Mouse (Mus musculus) midbrain, embryonic 13.5 days (tissue): ENCODE data around the gene Col5a1. TPM values are rescaled to one million over a fixed set of nuclear protein-coding genes. Genes with fewer than 3 reads are reported as not detected.

Source experiments
- ATAC-seq: fragments of 200-750 bp; cut with Nextera tagmentation; 2 replicates; pipeline ENCODE4 v1.8.0; 2017; ENCODE audit warnings: mild to moderate bottlenecking, moderate TSS enrichment, moderate library complexity
- H3K27ac ChIP-seq: fragments of 300-500 bp; sonication (generic); 2 replicates; pipeline ENCODE4 v1.5.1; 2015; ENCODE audit warnings: inconsistent platforms, mild to moderate bottlenecking, moderate library complexity
- H3K27me3 ChIP-seq: fragments of 300-500 bp; sonication (generic); 2 replicates; pipeline ENCODE4 v1.6.1; 2015; ENCODE audit warnings: mild to moderate bottlenecking, inconsistent platforms
- H3K36me3 ChIP-seq: fragments of 300-500 bp; sonication (generic); 2 replicates; pipeline ENCODE4 v1.6.1; 2015; ENCODE audit warnings: mild to moderate bottlenecking, inconsistent platforms
- H3K4me1 ChIP-seq: fragments of 300-500 bp; sonication (generic); replicated peaks from 2 replicates; pipeline ENCODE4 v1.6.1; 2015; ENCODE audit warnings: inconsistent platforms
- H3K4me2 ChIP-seq: fragments of 300-500 bp; sonication (generic); replicated peaks from 2 replicates; pipeline ENCODE4 v1.6.1; 2015; ENCODE audit warnings: moderate library complexity, mild to moderate bottlenecking, inconsistent platforms
- H3K4me3 ChIP-seq: fragments of 300-500 bp; sonication (generic); replicated peaks from 2 replicates; pipeline ENCODE4 v1.5.1; 2015; ENCODE audit warnings: mild to moderate bottlenecking, inconsistent platforms
- H3K9ac ChIP-seq: fragments of 300-500 bp; sonication (generic); replicated peaks from 2 replicates; pipeline ENCODE4 v1.6.1; 2015; ENCODE audit warnings: mild to moderate bottlenecking, inconsistent platforms
- H3K9me3 ChIP-seq: fragments of 300-500 bp; sonication (generic); 2 replicates; pipeline ENCODE4 v1.6.1; 2016; ENCODE audit warnings: mild to moderate bottlenecking, inconsistent platforms
- WGBS: fragments of 180-500 bp; shearing (Covaris S2); methylation state at CpG from one replicate; pipeline ENCODE4 v1.1.7; 2015; 5-methylcytosine and 5-hydroxymethylcytosine counted together
- polyA plus RNA-seq: library from polyadenylated mRNA; unstranded; fragments of >200 nt; fragmentation: Nextera tagmentation; extraction: Ambion mirVana; gene quantifications from 2 replicates; pipeline ENCODE4 v1.2.1, GENCODE M21; 2015

Gene Col5a1
- polyA plus RNA-seq: 7.1 and 9.2 TPM in 2 replicates

DNA sequence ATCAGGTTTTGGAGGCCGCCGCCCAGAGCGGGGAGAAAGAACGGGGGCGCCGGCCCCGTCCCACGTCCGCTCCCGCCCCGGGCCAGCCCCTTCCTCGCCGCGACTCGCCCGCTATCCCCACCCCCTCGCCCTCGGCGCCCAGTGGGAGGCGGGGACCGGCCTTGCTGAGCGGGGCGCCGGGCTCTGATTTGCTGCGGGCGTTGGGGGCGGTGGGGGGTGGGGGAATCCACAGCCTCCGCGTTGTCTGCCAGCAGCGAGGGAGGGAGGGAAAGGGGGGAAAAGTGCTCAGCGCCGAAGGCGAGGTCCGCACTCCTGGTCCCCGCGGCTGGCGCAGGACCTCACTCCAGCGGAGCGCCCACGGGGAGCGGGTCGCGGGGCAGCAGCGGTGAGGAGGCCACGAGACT is at the start of gene Col5a1:
TSS of gene Col5a1 (plus strand) at position 278 of the 404 bp plus-strand sequence.
- Histone ChIP-seq H3K36me3 (no peaks in the 10 kb centered on the region), H3K4me1 (peaks cover 45% of the 10 kb centered on the region), H3K9ac (peak within 1 kb of the TSS; percentile 70), H3K27me3 (peaks cover 25% of the 10 kb centered on the region), H3K4me2 (peak within 1 kb of the TSS; percentile 98), H3K27ac (peak within 1 kb of the TSS; percentile 56), H3K4me3 (peak within 1 kb of the TSS; percentile 59), H3K9me3 (no peaks in the 10 kb centered on the region)
- ATAC-seq: peak; percentile 84
- WGBS: under 1% methylated on average over 36 of the region's 45 CpGs

DNA sequence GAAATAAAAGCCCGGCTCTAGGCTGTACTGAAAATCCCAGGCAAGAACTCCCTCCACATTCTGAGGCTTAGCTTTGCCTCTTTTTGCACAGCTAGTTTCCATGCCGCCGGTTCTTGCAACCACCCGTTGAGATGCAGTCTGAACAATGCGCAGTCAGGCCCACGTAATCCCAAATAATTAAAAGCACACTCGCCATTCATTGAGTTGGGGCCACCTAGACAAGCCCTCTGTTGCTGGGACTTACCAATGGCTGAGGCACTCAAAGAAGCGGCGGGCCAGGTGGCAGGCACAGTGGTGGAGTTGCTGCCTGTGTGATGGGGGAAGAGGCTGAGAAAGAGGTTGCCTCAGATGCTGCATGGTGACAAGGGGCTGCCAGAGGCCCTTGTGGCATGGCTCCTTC is 48.1 kb upstream of the Col5a1 start:
- H3K27ac ChIP-seq: no peak overlapping the region
- H3K27me3 ChIP-seq: no peaks in the 10 kb centered on the region
- no peak overlapping the region for H3K4me2 ChIP-seq
- WGBS: 11% methylated on average over 9 of the region's 9 CpGs
- H3K36me3 ChIP-seq: no peaks in the 10 kb centered on the region
- H3K9ac ChIP-seq: no peak overlapping the region
- H3K9me3 ChIP-seq: no peaks in the 10 kb centered on the region
- no peak overlapping the region for H3K4me3 ChIP-seq
- ATAC-seq: peak; percentile 35; the same call in 1 of the 2 replicates
- H3K4me1 ChIP-seq: peaks cover 21% of the 10 kb centered on the region

DNA sequence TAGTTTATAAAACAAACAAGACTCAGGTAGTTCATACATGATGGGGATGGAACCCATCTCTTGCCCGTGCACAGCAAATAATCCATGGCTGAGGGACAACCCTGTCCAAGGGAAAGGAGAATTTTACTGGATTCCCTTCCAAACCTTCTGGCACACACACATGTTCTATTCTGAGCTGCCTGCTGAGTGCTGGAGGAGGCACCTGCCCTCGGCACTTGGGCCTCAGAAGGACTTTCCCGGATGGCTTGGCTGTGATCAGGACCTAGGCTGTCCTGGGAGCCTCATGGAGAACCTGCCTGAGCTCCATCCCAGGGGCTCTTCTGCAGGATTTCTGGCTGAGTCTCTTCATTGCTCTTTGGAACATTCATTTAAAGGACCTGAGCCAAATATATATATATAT is 45.3 kb upstream of the Col5a1 start:
- Histone ChIP-seq H3K4me2 (no peak overlapping the region), H3K36me3 (no peaks in the 10 kb centered on the region), H3K4me3 (no peak overlapping the region), H3K9me3 (no peaks in the 10 kb centered on the region), H3K27me3 (no peaks in the 10 kb centered on the region), H3K27ac (no peak overlapping the region), H3K9ac (no peak overlapping the region), H3K4me1 (peaks cover 15% of the 10 kb centered on the region)
- 73% methylated on average over 3 of the region's 3 CpGs for WGBS
- no peak for ATAC-seq

DNA sequence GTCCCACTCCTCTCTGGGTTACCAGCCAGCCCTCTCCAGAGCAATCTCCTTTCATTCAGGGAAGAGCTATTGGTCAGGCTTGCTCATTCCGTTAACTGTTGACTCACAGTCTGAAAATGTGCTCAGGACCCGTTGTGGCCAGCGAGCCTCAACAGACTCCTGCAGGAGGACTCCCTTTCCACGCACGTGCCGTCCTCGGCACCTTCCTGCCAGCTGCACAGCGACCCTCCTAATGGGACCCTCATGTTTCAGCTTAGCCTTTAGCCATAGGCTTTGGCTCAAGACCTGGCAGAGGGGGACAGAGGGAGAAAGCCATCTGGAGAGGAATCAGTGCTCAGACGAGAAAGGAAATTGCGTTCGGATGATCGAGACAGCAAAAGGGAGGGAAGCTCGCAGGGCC is 43.3 kb upstream of the Col5a1 start:
- ATAC-seq: no peak
- Histone ChIP-seq H3K9me3 (no peaks in the 10 kb centered on the region), H3K4me1 (peaks cover 8% of the 10 kb centered on the region), H3K36me3 (no peaks in the 10 kb centered on the region), H3K4me3 (no peak overlapping the region), H3K27me3 (no peaks in the 10 kb centered on the region), H3K4me2 (no peak overlapping the region), H3K27ac (no peak overlapping the region), H3K9ac (no peak overlapping the region)
- WGBS: 86% methylated on average over 13 of the region's 13 CpGs

DNA sequence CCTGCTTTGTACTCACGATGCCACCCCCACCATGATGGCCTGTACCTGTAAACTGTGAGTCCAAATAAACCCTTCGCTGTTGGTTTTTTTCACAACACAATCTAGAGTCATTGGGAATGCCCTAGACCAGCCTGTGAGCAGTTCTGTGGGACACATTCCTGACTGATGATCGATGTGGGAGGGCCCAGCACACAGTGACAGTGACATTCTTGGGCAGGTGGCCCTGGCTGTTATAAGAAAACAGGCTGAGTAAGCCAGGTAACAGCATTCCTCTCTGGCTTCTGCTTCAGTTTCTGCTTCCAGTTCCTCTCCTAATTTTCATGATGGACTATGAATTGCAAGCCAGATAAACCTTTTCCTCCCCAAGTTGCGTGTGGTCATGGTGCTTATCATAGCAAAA is 41.3 kb upstream of the Col5a1 start:
- 87% methylated on average over 4 of the region's 4 CpGs for WGBS
- ATAC-seq: no peak

DNA sequence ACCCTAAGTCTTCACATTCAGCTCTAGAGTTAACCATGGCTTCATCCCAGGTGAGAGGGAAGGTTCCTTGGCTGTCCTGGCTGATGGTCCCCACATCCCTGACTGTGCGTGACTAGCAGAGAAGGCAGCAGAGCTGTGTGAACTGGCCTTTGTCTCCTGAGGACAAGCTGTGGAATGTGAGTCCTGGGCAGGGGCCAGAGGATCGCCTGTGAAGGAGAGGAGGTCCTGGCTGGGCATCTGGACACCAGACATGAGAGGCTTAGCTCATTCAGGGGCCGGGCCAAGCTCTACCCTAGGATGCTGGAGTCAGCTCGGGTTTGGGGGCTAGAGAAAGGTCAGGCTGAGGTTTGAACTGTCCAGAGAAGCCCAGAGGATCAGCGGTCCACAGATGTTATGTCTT is 39.2 kb upstream of the Col5a1 start:
- Histone ChIP-seq H3K9ac (no peak overlapping the region), H3K4me3 (no peak overlapping the region), H3K4me1 (no peaks in the 10 kb centered on the region), H3K4me2 (no peak overlapping the region), H3K27me3 (no peaks in the 10 kb centered on the region), H3K36me3 (no peaks in the 10 kb centered on the region), H3K27ac (no peak overlapping the region), H3K9me3 (no peaks in the 10 kb centered on the region)
- 74% methylated on average over 5 of the region's 5 CpGs for WGBS
- ATAC-seq: no peak

More for the DNA sequence above, 41.3 kb upstream of the Col5a1 start:
- Histone ChIP-seq H3K9me3 (no peaks in the 10 kb centered on the region), H3K4me2 (no peak overlapping the region), H3K27me3 (no peaks in the 10 kb centered on the region), H3K36me3 (no peaks in the 10 kb centered on the region), H3K4me3 (no peak overlapping the region), H3K9ac (no peak overlapping the region), H3K4me1 (no peaks in the 10 kb centered on the region), H3K27ac (no peak overlapping the region)

DNA sequence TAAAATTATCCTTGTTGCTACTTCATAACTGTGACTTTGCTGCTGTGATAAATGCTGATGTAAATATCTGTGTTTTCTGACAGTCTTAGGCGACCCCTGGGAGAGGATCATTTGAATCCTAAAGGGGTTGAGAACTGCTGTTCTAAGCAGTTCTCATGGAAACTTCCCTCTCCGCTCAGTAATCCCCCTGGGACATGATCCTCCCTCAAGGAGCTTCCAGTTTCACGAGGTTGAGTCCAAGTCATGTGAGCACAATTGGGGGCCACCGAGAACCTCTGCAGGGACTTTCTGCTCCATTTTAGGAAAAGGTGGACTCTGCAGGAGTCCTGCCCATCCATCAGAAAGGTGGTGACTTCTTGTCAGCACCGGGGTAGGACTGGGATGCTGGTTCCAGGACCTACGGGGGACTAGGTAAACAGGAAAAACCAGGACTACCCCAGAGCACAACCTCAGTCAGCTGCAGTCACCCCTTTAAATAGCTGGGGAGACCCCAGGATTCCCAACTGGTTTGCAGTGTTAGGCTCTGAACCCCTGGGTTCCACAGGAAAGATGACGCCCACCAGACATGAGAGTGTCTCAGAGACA is 38.3 kb upstream of the Col5a1 start:
- H3K4me3 ChIP-seq: no peak overlapping the region
- no peaks in the 10 kb centered on the region for H3K4me1 ChIP-seq
- ATAC-seq: no peak
- H3K4me2 ChIP-seq: no peak overlapping the region
- H3K36me3 ChIP-seq: no peaks in the 10 kb centered on the region
- H3K9me3 ChIP-seq: no peaks in the 10 kb centered on the region
- WGBS: 70% methylated on average over 7 of the region's 7 CpGs
- no peak overlapping the region for H3K9ac ChIP-seq
- H3K27me3 ChIP-seq: no peaks in the 10 kb centered on the region
- no peak overlapping the region for H3K27ac ChIP-seq

DNA sequence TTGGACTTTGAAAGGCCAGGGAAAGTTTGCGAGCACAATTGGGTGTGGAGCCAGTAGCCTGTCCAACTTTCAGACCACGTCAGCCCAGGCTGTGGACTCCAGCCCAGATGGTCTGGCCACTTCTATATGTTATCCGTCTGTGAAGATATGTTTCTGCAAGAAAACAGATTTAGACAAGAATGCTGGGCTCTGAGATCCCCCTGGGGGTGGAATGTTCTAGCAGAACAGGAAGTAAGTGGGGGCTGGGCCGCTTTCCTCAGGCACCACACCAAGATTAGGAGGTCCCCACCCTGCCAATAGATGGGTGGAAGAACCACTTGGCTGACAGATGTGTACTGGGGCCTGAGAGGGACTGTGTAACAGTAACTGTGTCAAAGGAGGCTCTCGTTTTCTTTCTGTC is 37.8 kb upstream of the Col5a1 start:
- no peaks in the 10 kb centered on the region for H3K9me3 ChIP-seq
- no peak overlapping the region for H3K4me2 ChIP-seq
- no peak overlapping the region for H3K27ac ChIP-seq
- H3K4me1 ChIP-seq: no peaks in the 10 kb centered on the region
- no peaks in the 10 kb centered on the region for H3K36me3 ChIP-seq
- H3K27me3 ChIP-seq: no peaks in the 10 kb centered on the region
- WGBS: 84% methylated on average over 5 of the region's 5 CpGs
- no peak overlapping the region for H3K9ac ChIP-seq
- no peak overlapping the region for H3K4me3 ChIP-seq
- ATAC-seq: no peak

DNA sequence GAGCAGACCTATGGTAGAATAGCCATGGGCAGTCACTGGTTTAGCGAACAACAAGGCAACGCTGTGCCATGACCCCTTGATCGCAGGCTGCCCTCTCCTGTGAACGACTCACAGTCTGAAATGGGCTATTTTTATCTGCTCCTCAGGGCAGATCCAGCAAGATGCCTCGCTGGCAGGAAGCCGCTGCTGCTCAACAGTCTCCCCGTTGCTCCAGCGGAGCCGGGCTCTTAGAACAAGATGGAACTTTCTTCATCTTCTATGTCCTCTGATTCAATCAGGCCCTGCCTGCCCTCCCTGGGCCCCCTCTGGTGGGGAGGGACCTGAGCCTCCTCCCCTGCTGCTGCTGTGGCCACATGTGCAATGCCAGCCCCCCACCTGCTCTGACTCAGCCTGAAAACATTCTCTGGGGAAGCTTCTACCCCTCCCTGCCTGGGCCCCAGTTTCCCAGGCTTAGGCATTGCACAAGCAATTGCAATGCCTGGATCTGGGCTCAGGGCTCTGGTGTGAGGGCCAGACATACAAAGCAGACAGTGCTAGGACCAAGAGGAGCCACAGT is 27.8 kb upstream of the Col5a1 start:
- Histone ChIP-seq H3K27me3 (no peaks in the 10 kb centered on the region), H3K36me3 (no peaks in the 10 kb centered on the region), H3K4me2 (no peak overlapping the region), H3K4me1 (peaks cover 6% of the 10 kb centered on the region), H3K27ac (no peak overlapping the region), H3K9me3 (no peaks in the 10 kb centered on the region), H3K9ac (0 out of 2 replicates have a peak overlapping the region, but pooled peaks have one; percentile 1), H3K4me3 (no peak overlapping the region)
- 61% methylated on average over 9 of the region's 9 CpGs for WGBS
- ATAC-seq: no peak

DNA sequence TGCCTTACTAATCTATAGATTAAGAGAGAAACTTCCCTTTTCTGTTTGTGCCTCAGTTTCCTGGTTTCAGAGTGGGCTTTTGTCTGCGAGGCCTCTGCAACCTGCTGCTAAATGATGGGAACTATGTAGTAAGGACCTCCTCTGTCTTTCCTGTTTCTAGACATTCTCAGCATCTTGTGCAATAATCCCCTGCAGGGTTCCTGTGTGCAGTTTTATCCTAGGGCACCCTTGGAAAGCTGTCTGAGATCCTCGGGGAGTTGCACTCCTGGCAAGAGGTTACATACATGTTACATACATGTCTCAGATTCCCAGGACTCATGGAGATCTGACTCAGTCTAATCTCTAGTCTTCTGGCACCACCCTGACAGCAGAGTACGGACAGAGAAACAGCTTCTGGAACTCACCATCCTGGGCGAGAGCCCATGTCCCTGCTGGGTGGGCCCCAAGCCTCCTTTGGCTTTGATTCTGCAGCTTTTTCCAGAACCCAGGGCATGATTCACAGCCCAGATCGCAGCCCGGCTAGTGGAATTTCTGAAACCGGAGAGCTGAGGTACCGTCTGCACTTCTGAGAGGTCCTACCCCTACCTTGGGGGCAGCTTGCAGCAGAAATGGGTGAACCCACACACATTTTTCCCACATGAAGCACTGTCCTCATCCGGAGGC is 24.5 kb upstream of the Col5a1 start:
- Histone ChIP-seq H3K36me3 (no peaks in the 10 kb centered on the region), H3K4me3 (no peak overlapping the region), H3K9ac (no peak overlapping the region), H3K4me2 (no peak overlapping the region), H3K4me1 (peaks cover 6% of the 10 kb centered on the region), H3K9me3 (no peaks in the 10 kb centered on the region), H3K27ac (no peak overlapping the region), H3K27me3 (no peaks in the 10 kb centered on the region)
- ATAC-seq: no peak
- 87% methylated on average over 9 of the region's 9 CpGs for WGBS

DNA sequence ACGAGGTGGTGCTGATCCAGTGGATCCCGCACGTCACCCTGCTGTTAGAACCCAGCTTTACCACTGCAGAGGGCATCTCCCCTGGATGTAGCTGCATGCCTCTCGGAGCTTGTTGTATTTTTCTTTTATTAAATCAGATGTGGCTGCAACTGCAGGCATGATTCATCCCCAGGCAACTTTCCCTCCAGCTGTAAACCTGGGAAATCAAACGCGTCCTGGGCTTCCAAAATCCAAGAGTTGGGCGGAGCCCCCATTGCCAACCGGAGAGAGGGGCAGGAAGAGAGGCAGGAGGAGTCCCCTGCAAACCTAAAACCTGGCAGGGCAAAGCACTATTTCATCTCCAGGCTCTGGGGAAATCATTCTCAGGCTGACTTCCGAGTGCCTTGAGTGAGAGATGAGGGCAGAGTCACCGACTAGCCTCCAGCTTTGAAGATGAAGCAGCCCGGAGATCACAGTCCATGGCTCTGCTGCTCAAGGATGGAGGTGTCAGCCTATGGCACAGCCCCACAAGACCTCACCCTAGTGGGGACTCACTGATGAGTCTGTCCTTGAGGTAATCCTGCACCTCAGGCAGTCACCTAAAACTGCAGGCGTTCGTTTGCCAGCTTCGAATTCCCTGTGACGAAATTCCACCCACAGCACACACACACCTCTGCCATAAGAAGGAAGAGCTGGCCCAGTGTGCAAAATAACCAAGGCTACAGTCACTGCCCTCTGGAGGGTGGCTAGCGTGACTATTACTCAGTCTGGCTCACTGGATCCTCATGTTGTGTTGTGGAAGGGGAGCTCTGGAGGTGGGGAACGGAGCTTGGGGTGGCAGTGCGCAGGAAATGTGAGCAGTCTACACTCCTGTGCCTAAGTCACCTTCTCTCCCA is 21.5 kb upstream of the Col5a1 start:
- no peak overlapping the region for H3K9ac ChIP-seq
- H3K36me3 ChIP-seq: no peaks in the 10 kb centered on the region
- H3K27me3 ChIP-seq: no peaks in the 10 kb centered on the region
- no peaks in the 10 kb centered on the region for H3K9me3 ChIP-seq
- no peak for ATAC-seq
- H3K27ac ChIP-seq: no peak overlapping the region
- WGBS: 80% methylated on average over 18 of the region's 18 CpGs
- H3K4me3 ChIP-seq: no peak overlapping the region
- no peaks in the 10 kb centered on the region for H3K4me1 ChIP-seq
- H3K4me2 ChIP-seq: no peak overlapping the region

DNA sequence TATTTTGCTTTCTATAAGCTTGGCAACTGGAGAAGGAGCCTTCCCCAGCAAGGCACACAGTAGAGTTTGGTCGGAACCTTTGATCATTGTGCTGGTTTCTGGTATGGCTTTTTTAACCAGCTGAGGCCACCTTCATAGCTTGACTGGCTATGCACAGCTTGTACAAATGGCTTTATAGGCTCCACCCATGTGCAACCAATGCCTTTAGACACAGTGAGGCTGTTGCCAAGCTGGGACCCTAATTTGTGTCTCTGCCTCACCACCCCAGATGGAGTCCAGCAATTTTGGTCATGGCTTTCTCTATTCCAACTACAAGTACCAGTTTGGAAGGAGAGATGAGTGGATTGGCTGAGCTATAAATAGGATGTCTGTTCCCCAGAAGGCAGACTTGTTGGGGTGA is 15.6 kb upstream of the Col5a1 start:
- no peaks in the 10 kb centered on the region for H3K27me3 ChIP-seq
- H3K4me3 ChIP-seq: no peak overlapping the region
- ATAC-seq: no peak
- 84% methylated on average over 1 of the region's 1 CpGs for WGBS
- no peak overlapping the region for H3K27ac ChIP-seq
- no peaks in the 10 kb centered on the region for H3K9me3 ChIP-seq
- no peak overlapping the region for H3K4me2 ChIP-seq
- H3K4me1 ChIP-seq: no peaks in the 10 kb centered on the region
- H3K36me3 ChIP-seq: no peaks in the 10 kb centered on the region
- no peak overlapping the region for H3K9ac ChIP-seq
